Mouse (Mus musculus) hindbrain, embryonic 16.5 days (tissue): ENCODE data around the gene Rps18. TPM values are rescaled to one million over a fixed set of nuclear protein-coding genes. Genes with fewer than 3 reads are reported as not detected.
"Not testable (repeated sequence)": the region's sequence is repeated elsewhere in the genome, so short reads cannot be mapped to it uniquely, and the experiment has no call there.

ENCODE experiments used
- ATAC-seq: fragments of 200-750 bp; cut with Nextera tagmentation; 2 replicates; pipeline ENCODE4 v1.8.0; 2017; ENCODE audit warnings: moderate TSS enrichment, moderate library complexity
- H3K27ac ChIP-seq: fragments of 300-500 bp; sonication (generic); 2 replicates; pipeline ENCODE4 v1.5.1; 2014; ENCODE audit warnings: low read depth, mild to moderate bottlenecking, control low read depth, low read length, moderate library complexity
- H3K27me3 ChIP-seq: fragments of 300-500 bp; sonication (generic); replicated peaks from 2 replicates; pipeline ENCODE4 v1.6.1; 2014; ENCODE audit warnings: low read length; ENCODE audit not compliant: control insufficient read depth, insufficient read depth
- H3K36me3 ChIP-seq: fragments of 300-500 bp; sonication (generic); 2 replicates; pipeline ENCODE4 v1.6.1; 2014; ENCODE audit warnings: mild to moderate bottlenecking, low read length, moderate library complexity, mixed read lengths; ENCODE audit not compliant: control insufficient read depth, insufficient read depth
- H3K4me1 ChIP-seq: fragments of 300-500 bp; sonication (generic); 2 replicates; pipeline ENCODE4 v1.6.1; 2014; ENCODE audit warnings: low read depth, low read length; ENCODE audit not compliant: control insufficient read depth, insufficient read depth
- H3K4me2 ChIP-seq: fragments of 300-500 bp; sonication (generic); 2 replicates; pipeline ENCODE4 v1.6.1; 2014; ENCODE audit warnings: mild to moderate bottlenecking, low read length, control low read depth, moderate library complexity
- H3K4me3 ChIP-seq: fragments of 300-500 bp; sonication (generic); 2 replicates; pipeline ENCODE4 v1.5.1; 2014; ENCODE audit warnings: mild to moderate bottlenecking, low read length, control low read depth, moderate library complexity
- H3K9ac ChIP-seq: fragments of 300-500 bp; sonication (generic); 2 replicates; pipeline ENCODE4 v1.6.1; 2014; ENCODE audit warnings: low read depth, mild to moderate bottlenecking, control low read depth, low read length, moderate library complexity
- H3K9me3 ChIP-seq: fragments of 300-500 bp; sonication (generic); 2 replicates; pipeline ENCODE4 v1.6.1; 2014; ENCODE audit warnings: mild to moderate bottlenecking, low read length, moderate library complexity; ENCODE audit not compliant: control insufficient read depth
- WGBS: fragments of 180-500 bp; shearing (Covaris S2); extraction: QIAGEN DNeasy Blood & Tissue Kit; methylation state at CpG from one replicate; pipeline ENCODE4 v1.1.7; 2014; 5-methylcytosine and 5-hydroxymethylcytosine counted together
- polyA plus RNA-seq: library from polyadenylated mRNA; unstranded; fragments of >200 nt; fragmentation: Nextera tagmentation; extraction: Ambion mirVana; gene quantifications from 2 replicates; pipeline ENCODE4 v1.2.1, GENCODE M21; 2015

Gene Rps18
- polyA plus RNA-seq, 1 experiment from 2014 or later = 697 TPM

- WGBS = under 1% methylated on average over 44 of the region's 44 CpGs
- Histone ChIP-seq H3K27me3 (no peaks in the 10 kb centered on the region), H3K4me1 (peaks cover 14% of the 10 kb centered on the region), H3K4me3 (peak overlapping the region; percentile 91), H3K36me3 (peaks cover 12% of the 10 kb centered on the region), H3K27ac (peak overlapping the region; percentile 85), H3K9ac (peak overlapping the region; percentile 81), H3K9me3 (no peaks in the 10 kb centered on the region), H3K4me2 (peak overlapping the region; percentile 78)
- ATAC-seq = peak; percentile 63
Measured at GRCm38 (mm10) chr17:33908331-33909076, 47.3 kb downstream of the Rps18 start.

GRCm38 (mm10) chr17:33904835-33905234 is 51.0 kb downstream of the Rps18 start, which contains the start of gene Platr17:
Gene Platr17 (plus strand): TSS chr17:33905135.
- 34% methylated on average over 3 of the region's 4 CpGs for WGBS
- not testable (repeated sequence) for H3K27me3 ChIP-seq, ATAC-seq, H3K4me1 ChIP-seq, H3K36me3 ChIP-seq, H3K27ac ChIP-seq, H3K4me3 ChIP-seq, H3K9me3 ChIP-seq, H3K4me2 ChIP-seq, H3K9ac ChIP-seq

- H3K4me1 ChIP-seq, H3K27me3 ChIP-seq, H3K9me3 ChIP-seq, H3K4me2 ChIP-seq, H3K36me3 ChIP-seq, H3K4me3 ChIP-seq, H3K27ac ChIP-seq, H3K9ac ChIP-seq, ATAC-seq: not testable (repeated sequence)
- 76% methylated on average over 6 of the region's 6 CpGs for WGBS
Measured at GRCm38 (mm10) chr17:33903911-33904651, 51.7 kb downstream of the Rps18 start.

GRCm38 (mm10) chr17:33902491-33902890 is 53.3 kb downstream of the Rps18 start:
- WGBS = 85% methylated on average over 7 of the region's 7 CpGs
- no peak for ATAC-seq

GRCm38 (mm10) chr17:33902079-33902478 is 53.7 kb downstream of the Rps18 start:
- no peak overlapping the region for H3K9ac ChIP-seq

More at GRCm38 (mm10) chr17:33902491-33902890, 53.3 kb downstream of the Rps18 start:
- Histone ChIP-seq H3K36me3 (no peaks in the 10 kb centered on the region), H3K27me3 (no peaks in the 10 kb centered on the region), H3K4me2 (no peak overlapping the region), H3K9ac (no peak overlapping the region), H3K27ac (no peak overlapping the region), H3K4me3 (no peak overlapping the region), H3K9me3 (no peaks in the 10 kb centered on the region), H3K4me1 (no peaks in the 10 kb centered on the region)

More at GRCm38 (mm10) chr17:33902079-33902478, 53.7 kb downstream of the Rps18 start:
- Histone ChIP-seq H3K27me3 (no peaks in the 10 kb centered on the region), H3K4me1 (no peaks in the 10 kb centered on the region), H3K4me3 (no peak overlapping the region), H3K4me2 (no peak overlapping the region), H3K36me3 (no peaks in the 10 kb centered on the region), H3K27ac (no peak overlapping the region), H3K9me3 (no peaks in the 10 kb centered on the region)
- ATAC-seq = no peak
- 70% methylated on average over 4 of the region's 4 CpGs for WGBS

Other genes starting within 250 kb of the Rps18 start
- gene March2, start 237.3 kb downstream of the Rps18 start, polyA plus RNA-seq = 82.2 and 84.1 TPM in 2 replicates
- gene Rab11b, start 195.5 kb downstream of the Rps18 start, polyA plus RNA-seq = 481 and 517 TPM in 2 replicates
- gene Angptl4, start 174.2 kb downstream of the Rps18 start, polyA plus RNA-seq = 26.6 and 29.0 TPM in 2 replicates
- gene Kank3, start 145.5 kb downstream of the Rps18 start, polyA plus RNA-seq = 45.8 and 46.6 TPM in 2 replicates
- 392 and 410 TPM in 2 replicates for gene Rps28, start 131.4 kb downstream of the Rps18 start, polyA plus RNA-seq
- gene Ndufa7, start 131.4 kb downstream of the Rps18 start, polyA plus RNA-seq = 464 and 517 TPM in 2 replicates
- gene Cd320, start 112.9 kb downstream of the Rps18 start, polyA plus RNA-seq = 55.7 and 59.8 TPM in 2 replicates
- not detected in 2 replicates for gene Gm7029, start 82.2 kb downstream of the Rps18 start, polyA plus RNA-seq
- 2.5 and 2.6 TPM in 2 replicates for gene Kifc1, start 65.3 kb downstream of the Rps18 start, polyA plus RNA-seq
- 0.20 and 0.46 TPM in 2 replicates for gene Platr17, start 50.9 kb downstream of the Rps18 start, polyA plus RNA-seq
- 52.0 and 53.7 TPM in 2 replicates for gene Daxx, start 46.6 kb downstream of the Rps18 start, polyA plus RNA-seq
- 29.2 and 32.6 TPM in 2 replicates for gene Tapbp, start 40.1 kb downstream of the Rps18 start, polyA plus RNA-seq
- gene Zbtb22, start 40.1 kb downstream of the Rps18 start, polyA plus RNA-seq = 16.2 and 17.2 TPM in 2 replicates
- 52.7 and 58.8 TPM in 2 replicates for gene Rgl2, start 26.5 kb downstream of the Rps18 start, polyA plus RNA-seq
- 183 and 189 TPM in 2 replicates for gene Pfdn6, start 15.7 kb downstream of the Rps18 start, polyA plus RNA-seq
- 20.7 and 23.5 TPM in 2 replicates for gene Wdr46, start 15.3 kb downstream of the Rps18 start, polyA plus RNA-seq
- 13.3 and 16.1 TPM in 2 replicates for gene B3galt4, start 4.5 kb downstream of the Rps18 start, polyA plus RNA-seq
- 75.4 and 80.7 TPM in 2 replicates for gene Vps52, start 189 bp downstream of the Rps18 start, polyA plus RNA-seq
- 16.6 and 18.8 TPM in 2 replicates for gene H2-K1, start 44.3 kb upstream of the Rps18 start, polyA plus RNA-seq
- 17.3 and 18.5 TPM in 2 replicates for gene Ring1, start 68.7 kb upstream of the Rps18 start, polyA plus RNA-seq
- 69.5 and 74.1 TPM in 2 replicates for gene H2-Ke6, start 72.1 kb upstream of the Rps18 start, polyA plus RNA-seq
- gene Slc39a7, start 75.7 kb upstream of the Rps18 start, polyA plus RNA-seq = 180 and 186 TPM in 2 replicates
- gene Rxrb, start 75.8 kb upstream of the Rps18 start, polyA plus RNA-seq = 53.3 and 54.1 TPM in 2 replicates
- 4.7 and 6.7 TPM in 2 replicates for gene Col11a2, start 83.4 kb upstream of the Rps18 start, polyA plus RNA-seq
- gene H2-Oa, start 136.3 kb upstream of the Rps18 start, polyA plus RNA-seq = 0.14 TPM in 1 of 2 replicates, not detected in the other
- 20.5 and 20.9 TPM in 2 replicates for gene H2-DMa, start 163.5 kb upstream of the Rps18 start, polyA plus RNA-seq
- 98.5 and 123 TPM in 2 replicates for gene Brd2, start 166.6 kb upstream of the Rps18 start, polyA plus RNA-seq
- gene H2-DMb2, start 187.3 kb upstream of the Rps18 start, polyA plus RNA-seq = 0.25 and 0.28 TPM in 2 replicates
- 0.68 and 1.5 TPM in 2 replicates for gene H2-DMb1, start 197.1 kb upstream of the Rps18 start, polyA plus RNA-seq
- gene Tap1, start 231.6 kb upstream of the Rps18 start, polyA plus RNA-seq = 4.6 and 6.1 TPM in 2 replicates
- gene Psmb9, start 231.8 kb upstream of the Rps18 start, polyA plus RNA-seq = 1.8 and 2.2 TPM in 2 replicates
- 3.0 and 4.1 TPM in 2 replicates for gene Psmb8, start 241.7 kb upstream of the Rps18 start, polyA plus RNA-seq
- 2.9 and 3.2 TPM in 2 replicates for gene Tap2, start 247.5 kb upstream of the Rps18 start, polyA plus RNA-seq